Mouse (Mus musculus): ENCODE measurements around the gene Tgfb1i1. TPM values are rescaled to one million over a fixed set of nuclear protein-coding genes. Genes with fewer than 3 reads are reported as not detected.

The Tgfb1i1 gene
- total and polyA plus RNA-seq, 3 experiments, result 0.36 TPM; not detected in 2

- dilution Hi-C loops (cut with MboI; ENCODE audit: extremely low pct_ligation_motif_present, extremely low pct_unique_long_range_greater_than_20kb, low sequenced_read_pairs), result no loop called here
- H3K4me3 ChIP-seq (replicated peaks in 1 of 3; ENCODE audit: low read depth in 2 of 3, low read length in 2 of 3, poor library complexity in 1 of 3), result peak overlapping the region; percentile 82 to 85 (median 84)
- in situ Hi-C loops (cut with MboI; ENCODE audit: low pct_ligation_motif_present, low pct_unique_long_range_greater_than_20kb, low sequenced_read_pairs), result no loop called here
- H3K9me3 ChIP-seq (replicated peaks; ENCODE audit: low read length), result no peaks in the 10 kb centered on the region
- peak overlapping the region; percentile 94 for H3K9ac ChIP-seq (ENCODE audit: insufficient read depth, low read depth)
- H3K36me3 ChIP-seq (replicated peaks in 1 of 2; ENCODE audit: control insufficient read depth in 1 of 2, insufficient read depth in 1 of 2, low read length in 1 of 2), result peaks cover 29 to 44% of the 10 kb centered on the region in 2 experiments
- TF ChIP-seq SIN3A (IDR thresholded peaks at IDR 0.05; ENCODE audit: low read length) (no peak; the same call in none of the 2 replicates), CHD2 (IDR thresholded peaks at IDR 0.05; ENCODE audit: low read length) (no peak), TCF12 (IDR thresholded peaks at IDR 0.05; ENCODE audit: low read depth, low read length) (no peak), MAFK (IDR thresholded peaks at IDR 0.05; ENCODE audit: insufficient replicate concordance, low read length) (no peak), MXI1 (IDR thresholded peaks at IDR 0.05; ENCODE audit: low read depth, low read length) (0 out of 2 replicates have a peak, but pooled peaks have one; percentile 38), ETS1 (conservative IDR thresholded peaks at IDR 0.05; ENCODE audit: low read depth, low read length) (no peak), MYC (IDR thresholded peaks at IDR 0.05; ENCODE audit: low read depth, low read length) (no peak), MAZ (IDR thresholded peaks at IDR 0.05; ENCODE audit: low read depth, low read length) (no peak), RCOR1 (conservative IDR thresholded peaks at IDR 0.05; ENCODE audit: low read depth, low read length) (0 out of 2 replicates have a peak, but pooled peaks have one; percentile 4), EP300 (IDR thresholded peaks at IDR 0.05; ENCODE audit: low read length) (no peak), JUND (conservative IDR thresholded peaks at IDR 0.05; ENCODE audit: low read depth, low read length) (no peak), HCFC1 (IDR thresholded peaks at IDR 0.05; ENCODE audit: low read depth, low read length) (peak; percentile 81; the same call in 1 of the 2 replicates), POLR2A (IDR thresholded peaks at IDR 0.05; ENCODE audit: low read depth, low read length) (no peak), PAX5 (IDR thresholded peaks at IDR 0.05; ENCODE audit: low read length) (no peak), E2F4 (IDR thresholded peaks at IDR 0.05; ENCODE audit: insufficient replicate concordance, low read depth, low read length) (no peak), UBTF (IDR thresholded peaks at IDR 0.05; ENCODE audit: low read depth, low read length) (no peak), NRF1 (IDR thresholded peaks at IDR 0.05; ENCODE audit: low read depth, low read length) (no peak), SMC3 (IDR thresholded peaks at IDR 0.05; ENCODE audit: low read depth, low read length) (no peak), MAX (IDR thresholded peaks at IDR 0.05; ENCODE audit: low read length) (no peak), BHLHE40 (IDR thresholded peaks at IDR 0.05; ENCODE audit: low read depth, low read length) (no peak)
- no peak overlapping the region for H3K4me2 ChIP-seq (ENCODE audit: insufficient read depth, low read depth, poor library complexity, severe bottlenecking)
- no peaks in the 10 kb centered on the region for H3K27me3 ChIP-seq (replicated peaks)
- H3K4me1 ChIP-seq (ENCODE audit: control insufficient read depth in 1 of 2, insufficient read depth in 2 of 2), result peaks cover 16 to 49% of the 10 kb centered on the region in 2 experiments
- peak overlapping the region; percentile 94 for H3K27ac ChIP-seq (ENCODE audit: insufficient read depth, low read depth)
- DNase-seq (ENCODE audit: extremely low read depth), result no peak
- H3K79me2 ChIP-seq (replicated peaks; ENCODE audit: control insufficient read depth, extremely low read depth, insufficient read depth, poor library complexity, severe bottlenecking), result no peaks in the 10 kb centered on the region
These were observed 9.1 kb upstream of the Tgfb1i1 start for GRCm38 (mm10) chr7:128237593-128237926.

GRCm38 (mm10) chr7:128237927-128238778 lies 8.5 kb upstream of the Tgfb1i1 start, which contains the start of gene 9130023H24Rik:
9130023H24Rik (minus strand) TSS chr7:128238031.
- H3K9me3 ChIP-seq (replicated peaks; ENCODE audit: low read length), result no peaks in the 10 kb centered on the region
- H3K4me2 ChIP-seq (ENCODE audit: insufficient read depth, low read depth, poor library complexity, severe bottlenecking), result peak within 1 kb of the TSS; percentile 72
- H3K4me1 ChIP-seq (ENCODE audit: control insufficient read depth in 1 of 2, insufficient read depth in 2 of 2), result peaks cover 16 to 49% of the 10 kb centered on the region in 2 experiments
- H3K79me2 ChIP-seq (replicated peaks; ENCODE audit: control insufficient read depth, extremely low read depth, insufficient read depth, poor library complexity, severe bottlenecking), result no peaks in the 10 kb centered on the region
- no peaks in the 10 kb centered on the region for H3K27me3 ChIP-seq (replicated peaks)
- dilution Hi-C loops (cut with MboI; ENCODE audit: extremely low pct_ligation_motif_present, extremely low pct_unique_long_range_greater_than_20kb, low sequenced_read_pairs), result no loop called here
- H3K9ac ChIP-seq (ENCODE audit: insufficient read depth, low read depth), result peak within 1 kb of the TSS; percentile 94
- peaks cover 34 to 50% of the 10 kb centered on the region in 2 experiments for H3K36me3 ChIP-seq (replicated peaks in 1 of 2; ENCODE audit: control insufficient read depth in 1 of 2, insufficient read depth in 1 of 2, low read length in 1 of 2)
- peak within 1 kb of the TSS; percentile 82 to 85 (median 84) for H3K4me3 ChIP-seq (replicated peaks in 1 of 3; ENCODE audit: low read depth in 2 of 3, low read length in 2 of 3, poor library complexity in 1 of 3)
- DNase-seq (ENCODE audit: extremely low read depth), result peak; percentile 100
- peak within 1 kb of the TSS; percentile 94 for H3K27ac ChIP-seq (ENCODE audit: insufficient read depth, low read depth)
- in situ Hi-C loops (cut with MboI; ENCODE audit: low pct_ligation_motif_present, low pct_unique_long_range_greater_than_20kb, low sequenced_read_pairs), result no loop called here
- TF ChIP-seq ZNF384 (IDR thresholded peaks at IDR 0.05; ENCODE audit: low read depth, low read length) (no peak), CTCF (conservative IDR thresholded peaks at IDR 0.05 in 1 of 2, IDR thresholded peaks at IDR 0.05 in 1 of 2; ENCODE audit: low read depth in 2 of 2, low read length in 2 of 2) (peak in 1 of 2 experiments; percentile 37; a peak in 1 of 4 replicates), USF2 (conservative IDR thresholded peaks at IDR 0.05; ENCODE audit: low read depth, low read length) (no peak), MAZ (IDR thresholded peaks at IDR 0.05; ENCODE audit: low read depth, low read length) (no peak), NRF1 (IDR thresholded peaks at IDR 0.05; ENCODE audit: low read depth, low read length) (peak; percentile 100), MYC (IDR thresholded peaks at IDR 0.05; ENCODE audit: low read depth, low read length) (peak; percentile 58; the same call in 1 of the 2 replicates), GABPA (IDR thresholded peaks at IDR 0.05; ENCODE audit: insufficient replicate concordance, low read depth, low read length) (peak; percentile 26; the same call in 1 of the 2 replicates), EP300 (IDR thresholded peaks at IDR 0.05; ENCODE audit: low read length) (no peak), MAFK (IDR thresholded peaks at IDR 0.05; ENCODE audit: insufficient replicate concordance, low read length) (no peak), KAT2A (IDR thresholded peaks at IDR 0.05; ENCODE audit: insufficient replicate concordance, low read length) (0 out of 2 replicates have a peak, but pooled peaks have one; percentile 40), MAX (IDR thresholded peaks at IDR 0.05; ENCODE audit: low read length) (peak; percentile 65), ELF1 (IDR thresholded peaks at IDR 0.05; ENCODE audit: low read depth, low read length) (peak; percentile 92), ETS1 (conservative IDR thresholded peaks at IDR 0.05; ENCODE audit: low read depth, low read length) (peak; percentile 20; the same call in 1 of the 2 replicates), RCOR1 (conservative IDR thresholded peaks at IDR 0.05; ENCODE audit: low read depth, low read length) (0 out of 2 replicates have a peak, but pooled peaks have one; percentile 30), TCF12 (IDR thresholded peaks at IDR 0.05; ENCODE audit: low read depth, low read length) (peak; percentile 95), POLR2A (IDR thresholded peaks at IDR 0.05; ENCODE audit: low read depth, low read length) (peak; percentile 81), JUN (IDR thresholded peaks at IDR 0.05; ENCODE audit: insufficient read depth, low read depth, low read length) (no peak), JUND (conservative IDR thresholded peaks at IDR 0.05; ENCODE audit: low read depth, low read length) (no peak), CHD1 (IDR thresholded peaks at IDR 0.05; ENCODE audit: low read depth, low read length) (no peak)

Measured in CH12.LX (cell line).